21 mouse cellular contexts compared by ENCODE assay signal in the genomic region with DNA sequence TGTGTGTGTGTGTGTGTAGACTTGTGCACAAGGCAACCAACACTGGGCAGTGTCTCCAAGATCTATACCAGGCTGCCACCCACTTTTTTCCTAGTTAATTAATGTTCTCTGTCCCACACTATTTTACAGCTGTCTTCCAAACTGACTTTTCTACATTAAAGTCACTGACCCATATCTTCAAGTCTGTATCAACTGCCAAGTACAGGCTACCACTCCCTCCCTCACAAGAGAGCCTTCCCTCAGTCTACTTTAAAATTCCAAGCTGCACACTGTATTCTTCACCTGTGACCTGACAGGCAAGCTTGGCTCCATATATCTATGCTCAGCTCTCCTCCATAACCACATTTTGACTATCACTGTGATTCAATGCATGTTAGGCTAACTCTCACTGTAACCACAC.
"Had no signal": no experiment of that assay in that cellular context is flagged by ENCODE, and none has a peak within 500 bp of the region (broad histone marks: within the 10 kb centered on the region; RNA-seq: fewer than 3 reads in every experiment).

No protein-coding gene starts in this region.

- H3K9ac ChIP-seq: forebrain, postnatal 0 days; heart, embryonic 13.5 days; heart, embryonic 15.5 days; hindbrain, embryonic 13.5 days; hindbrain, embryonic 15.5 days; limb, embryonic 13.5 days; limb, embryonic 15.5 days; liver, embryonic 12.5 days; liver, embryonic 14.5 days had no signal

- H3K9me3 ChIP-seq: heart, embryonic 13.5 days; heart, embryonic 15.5 days; hindbrain, embryonic 13.5 days; hindbrain, embryonic 15.5 days; limb, embryonic 13.5 days; limb, embryonic 15.5 days; liver, embryonic 12.5 days had no signal

- H3K4me3 ChIP-seq: heart, adult 2 months; heart, embryonic 13.5 days; heart, embryonic 15.5 days; hindbrain, embryonic 13.5 days; hindbrain, embryonic 15.5 days; limb, embryonic 13.5 days; limb, embryonic 15.5 days; liver, embryonic 12.5 days had no signal

- H3K27ac ChIP-seq: heart, adult 2 months; heart, embryonic 13.5 days; heart, embryonic 15.5 days; hindbrain, embryonic 13.5 days; hindbrain, embryonic 15.5 days; hindbrain, postnatal 0 days; limb, embryonic 13.5 days; limb, embryonic 15.5 days; liver, embryonic 12.5 days; liver, embryonic 14.5 days had no signal

- H3K4me2 ChIP-seq: heart, embryonic 11.5 days; heart, embryonic 13.5 days; heart, embryonic 15.5 days; hindbrain, embryonic 13.5 days; hindbrain, embryonic 15.5 days; limb, embryonic 13.5 days; limb, embryonic 15.5 days; liver, embryonic 12.5 days had no signal

- H3K4me1 ChIP-seq: heart, embryonic 15.5 days; hindbrain, embryonic 13.5 days; hindbrain, embryonic 15.5 days had no signal

- DNase-seq: forebrain, postnatal 0 days; gastrocnemius, postnatal 14 days; gastrocnemius, postnatal 36 days; heart, adult 2 months; heart, postnatal 14 days; heart, postnatal 36 days; kidney, postnatal 25 days; layer of hippocampus, adult 9-11 months; layer of hippocampus, postnatal 36 days; left cerebral cortex, postnatal 4 days had no signal

- ATAC-seq: forebrain, postnatal 0 days; hindbrain, postnatal 0 days; intestine, embryonic 16.5 days; liver, embryonic 12.5 days had no signal

- H3K27me3 ChIP-seq: heart, embryonic 13.5 days; heart, embryonic 15.5 days; hindbrain, embryonic 13.5 days; hindbrain, embryonic 15.5 days; limb, embryonic 13.5 days; limb, embryonic 15.5 days; liver, embryonic 12.5 days had no signal
